Mouse (Mus musculus): Measurements from ENCODE around the gene Klf7. TPM values are rescaled to one million over a fixed set of nuclear protein-coding genes. Genes with fewer than 3 reads are reported as not detected.

The Klf7 gene
- total and polyA plus RNA-seq, 3 experiments = 1.6 to 3.1 TPM; not detected in 1

DNA sequence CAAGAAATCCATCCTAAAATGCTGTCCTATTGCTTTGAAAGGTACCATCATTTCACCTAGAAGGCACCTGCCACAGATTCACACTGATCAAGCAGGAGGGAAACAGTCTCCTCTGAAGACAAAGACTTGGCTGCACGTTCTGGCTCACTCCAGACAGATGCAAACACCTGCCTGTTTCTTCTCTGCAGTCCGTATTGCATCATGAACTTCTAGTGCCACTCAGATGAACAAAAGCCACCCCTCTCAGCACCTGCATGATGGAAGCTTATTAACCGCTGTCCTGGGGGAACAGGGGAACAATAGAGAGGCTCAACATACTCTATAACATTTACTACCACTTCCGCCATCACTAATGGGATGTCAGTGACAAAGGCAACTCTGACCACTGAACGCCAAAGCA, 31.5 kb downstream of the Klf7 start:
- Histone ChIP-seq H3K4me1 (ENCODE audit: control insufficient read depth in 1 of 2, insufficient read depth in 2 of 2, low read length in 2 of 2) (peaks cover 0 to 7% of the 10 kb centered on the region in 2 experiments; a peak in 3 of 4 replicates), H3K27ac (ENCODE audit: control insufficient read depth, low read depth, low read length) (no peak overlapping the region), H3K79me2 (ENCODE audit: control insufficient read depth, insufficient read depth, low read length, poor library complexity) (no peaks in the 10 kb centered on the region), H3K9me3 (replicated peaks; ENCODE audit: insufficient read depth, low read length) (no peaks in the 10 kb centered on the region), H3K36me3 (ENCODE audit: control insufficient read depth in 1 of 2, insufficient read depth in 2 of 2, low read length in 2 of 2) (peaks cover 0 to 9% of the 10 kb centered on the region in 2 experiments; a peak in 3 of 4 replicates), H3K9ac (ENCODE audit: control insufficient read depth, low read depth, low read length, poor library complexity, severe bottlenecking) (no peak overlapping the region), H3K27me3 (ENCODE audit: control insufficient read depth in 1 of 2, insufficient read depth in 2 of 2, low read length in 2 of 2) (no peaks in the 10 kb centered on the region), H3K4me3 (ENCODE audit: control insufficient read depth in 1 of 2, insufficient read depth in 1 of 2, low read depth in 2 of 2, low read length in 2 of 2) (no peak overlapping the region)
- TF ChIP-seq ETS1 (IDR thresholded peaks at IDR 0.05; ENCODE audit: low read depth, low read length) (no peak), ZNF384 (IDR thresholded peaks at IDR 0.05; ENCODE audit: low read depth, low read length) (no peak), ZC3H11A (IDR thresholded peaks at IDR 0.05; ENCODE audit: low read depth, low read length) (no peak), NELFE (IDR thresholded peaks at IDR 0.05; ENCODE audit: low read depth, low read length) (no peak), UBTF (IDR thresholded peaks at IDR 0.05; ENCODE audit: borderline replicate concordance, insufficient read depth, low read depth, low read length) (no peak), ZKSCAN1 (IDR thresholded peaks at IDR 0.05; ENCODE audit: low read depth, low read length) (no peak), RCOR1 (IDR thresholded peaks at IDR 0.05; ENCODE audit: low read depth, low read length) (no peak), MAX (IDR thresholded peaks at IDR 0.05; ENCODE audit: low read length) (no peak), KAT2A (conservative IDR thresholded peaks at IDR 0.05; ENCODE audit: low read depth, low read length) (no peak)
- DNase-seq (ENCODE audit: low read depth, low spot score) = no peak

DNA sequence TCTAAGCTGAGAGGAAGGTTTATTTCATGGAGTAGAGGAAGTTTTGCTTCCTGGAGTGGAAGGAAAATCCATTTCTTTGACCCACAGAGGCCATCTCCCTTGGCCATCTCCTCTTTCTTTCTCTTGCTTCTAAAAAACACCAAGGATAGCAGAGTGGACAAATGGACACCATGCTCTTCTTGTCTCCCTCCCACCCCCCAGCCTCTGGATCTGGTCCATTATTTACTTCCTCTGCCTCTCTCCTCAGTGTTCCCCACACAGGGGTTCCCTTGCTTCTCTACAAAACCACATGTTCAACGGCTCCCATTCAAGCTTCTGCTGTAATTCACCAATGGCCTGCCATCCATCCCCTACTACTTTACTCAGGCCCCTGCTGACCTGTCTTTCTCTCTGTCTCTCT, 32.4 kb downstream of the Klf7 start:
- TF ChIP-seq MYC (IDR thresholded peaks at IDR 0.05; ENCODE audit: low read depth, low read length) (no peak), SMC3 (IDR thresholded peaks at IDR 0.05; ENCODE audit: low read depth, low read length) (no peak), ELF1 (IDR thresholded peaks at IDR 0.05; ENCODE audit: low read depth, low read length) (no peak), TCF12 (IDR thresholded peaks at IDR 0.05; ENCODE audit: low read depth, low read length) (no peak), POLR2AphosphoS5 (IDR thresholded peaks at IDR 0.05; ENCODE audit: borderline replicate concordance, low read depth, low read length) (no peak), JUND (IDR thresholded peaks at IDR 0.05; ENCODE audit: low read depth, low read length) (no peak), USF2 (IDR thresholded peaks at IDR 0.05; ENCODE audit: borderline replicate concordance in 1 of 2, insufficient read depth in 1 of 2, low read depth in 1 of 2, low read length in 2 of 2) (no peak), ETS1 (IDR thresholded peaks at IDR 0.05; ENCODE audit: low read depth, low read length) (no peak), MAX (IDR thresholded peaks at IDR 0.05; ENCODE audit: low read length) (no peak), KAT2A (conservative IDR thresholded peaks at IDR 0.05; ENCODE audit: low read depth, low read length) (no peak), E2F4 (IDR thresholded peaks at IDR 0.05; ENCODE audit: borderline replicate concordance, low read depth, low read length) (no peak), RCOR1 (IDR thresholded peaks at IDR 0.05; ENCODE audit: low read depth, low read length) (no peak)
- no peak overlapping the region for H3K4me3 ChIP-seq (ENCODE audit: control insufficient read depth in 1 of 2, insufficient read depth in 1 of 2, low read depth in 2 of 2, low read length in 2 of 2)
- peaks cover 5 to 11% of the 10 kb centered on the region in 2 experiments for H3K4me1 ChIP-seq (ENCODE audit: control insufficient read depth in 1 of 2, insufficient read depth in 2 of 2, low read length in 2 of 2)
- no peaks in the 10 kb centered on the region for H3K9me3 ChIP-seq (replicated peaks; ENCODE audit: insufficient read depth, low read length)
- no peaks in the 10 kb centered on the region for H3K27me3 ChIP-seq (ENCODE audit: control insufficient read depth in 1 of 2, insufficient read depth in 2 of 2, low read length in 2 of 2)
- no peak overlapping the region for H3K9ac ChIP-seq (ENCODE audit: control insufficient read depth, low read depth, low read length, poor library complexity, severe bottlenecking)
- H3K79me2 ChIP-seq (ENCODE audit: control insufficient read depth, insufficient read depth, low read length, poor library complexity) = no peaks in the 10 kb centered on the region
- no peak for DNase-seq (ENCODE audit: low read depth, low spot score)
- no peak overlapping the region for H3K27ac ChIP-seq (ENCODE audit: control insufficient read depth, low read depth, low read length)
- peaks cover 0 to 15% of the 10 kb centered on the region in 2 experiments; a peak in 3 of 4 replicates for H3K36me3 ChIP-seq (ENCODE audit: control insufficient read depth in 1 of 2, insufficient read depth in 2 of 2, low read length in 2 of 2)

Data from MEL (cell line).